Mouse (Mus musculus): ENCODE measurements around the gene Nol4l. TPM values are rescaled to one million over a fixed set of nuclear protein-coding genes. Genes with fewer than 3 reads are reported as not detected.
A peak's percentile ranks its signal among the peaks of the same experiment; 100 is the strongest.

The Nol4l gene
- total RNA-seq, 2 experiments from 2014 or later: 6.2 to 6.4 TPM

DNA sequence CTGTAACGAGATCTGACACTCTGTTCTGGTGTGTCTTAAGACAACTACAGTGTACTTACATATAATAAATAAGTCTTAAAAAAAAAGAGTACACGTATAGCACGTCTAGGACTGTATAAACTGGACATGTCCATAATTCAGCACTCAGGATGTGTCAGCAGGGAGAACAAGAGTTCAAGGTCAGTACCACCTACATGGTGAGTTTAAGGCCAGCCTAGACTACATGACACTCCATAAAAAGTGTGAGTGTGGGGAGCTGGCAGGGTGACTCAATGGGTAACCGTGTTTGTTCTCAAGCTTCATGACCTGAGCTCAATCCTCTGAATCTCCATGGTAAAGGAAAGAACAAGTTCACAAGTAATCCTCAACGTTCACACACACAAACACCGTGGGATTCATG lies 81.3 kb downstream of the Nol4l start:
- intact Hi-C loops (cut with DNase I): no loop called here
- no peak for DNase-seq

DNA sequence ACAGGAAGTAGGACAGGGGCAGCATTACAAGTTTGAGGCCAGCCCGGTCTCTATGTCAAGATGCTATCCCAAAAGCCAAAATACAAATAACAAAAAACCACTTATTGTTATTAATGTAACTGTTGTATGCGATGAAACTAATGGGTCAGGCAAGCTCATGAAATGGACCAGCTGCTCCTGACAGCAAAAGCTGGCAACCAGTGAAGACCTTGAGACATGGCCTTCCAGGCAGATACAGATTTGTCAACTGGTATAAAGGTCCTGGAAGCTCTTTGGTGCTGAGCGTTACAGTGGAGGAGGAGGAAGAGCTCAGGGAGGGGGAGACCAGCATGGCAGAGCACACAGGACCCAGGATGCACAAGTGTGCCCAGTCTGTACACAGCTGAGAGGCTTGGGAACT lies 82.1 kb downstream of the Nol4l start:
- no peak for DNase-seq
- intact Hi-C loops (cut with DNase I): no loop called here

DNA sequence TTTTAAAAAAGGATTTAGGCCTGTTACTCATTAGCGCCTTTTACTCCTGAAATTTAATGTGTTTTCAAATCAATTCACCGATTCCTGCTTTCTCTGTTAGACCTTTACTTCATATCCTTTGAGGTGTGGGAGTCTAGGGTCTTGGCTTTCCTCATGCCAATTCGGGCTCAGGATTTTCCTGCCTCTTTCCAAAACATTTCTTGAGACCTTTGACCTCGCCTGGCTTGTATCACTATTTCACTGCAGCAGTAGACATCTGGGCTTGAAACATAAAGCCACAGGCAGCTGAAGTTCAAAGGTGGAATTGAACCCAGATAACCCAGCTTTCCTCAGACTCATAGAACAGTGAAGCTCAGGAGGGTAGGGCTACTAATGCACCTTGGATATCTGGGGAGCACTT lies 83.3 kb downstream of the Nol4l start:
- DNase-seq: no peak
- intact Hi-C loops (cut with DNase I): no loop called here

DNA sequence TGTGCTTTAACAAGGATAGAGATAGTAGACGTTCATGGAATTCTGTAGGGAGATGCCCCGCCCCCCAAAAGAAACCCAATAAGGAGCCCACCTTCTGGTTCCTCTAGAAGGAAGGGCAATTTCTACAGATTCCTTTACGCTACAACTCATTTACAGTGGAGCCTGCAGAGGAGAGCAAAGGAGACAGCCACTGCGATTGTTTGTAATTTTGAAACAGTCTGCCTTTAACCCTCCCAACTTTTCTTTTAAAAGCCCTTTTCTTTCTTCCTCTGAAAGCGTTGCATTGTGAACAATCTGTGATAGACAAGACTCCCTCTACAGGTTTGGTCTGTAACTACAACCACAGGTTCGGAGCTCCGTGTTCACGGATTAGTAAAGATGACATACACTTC lies 83.8 kb downstream of the Nol4l start:
- intact Hi-C loops (cut with DNase I): no loop called here
- DNase-seq: peak; percentile 25 to 66

DNA sequence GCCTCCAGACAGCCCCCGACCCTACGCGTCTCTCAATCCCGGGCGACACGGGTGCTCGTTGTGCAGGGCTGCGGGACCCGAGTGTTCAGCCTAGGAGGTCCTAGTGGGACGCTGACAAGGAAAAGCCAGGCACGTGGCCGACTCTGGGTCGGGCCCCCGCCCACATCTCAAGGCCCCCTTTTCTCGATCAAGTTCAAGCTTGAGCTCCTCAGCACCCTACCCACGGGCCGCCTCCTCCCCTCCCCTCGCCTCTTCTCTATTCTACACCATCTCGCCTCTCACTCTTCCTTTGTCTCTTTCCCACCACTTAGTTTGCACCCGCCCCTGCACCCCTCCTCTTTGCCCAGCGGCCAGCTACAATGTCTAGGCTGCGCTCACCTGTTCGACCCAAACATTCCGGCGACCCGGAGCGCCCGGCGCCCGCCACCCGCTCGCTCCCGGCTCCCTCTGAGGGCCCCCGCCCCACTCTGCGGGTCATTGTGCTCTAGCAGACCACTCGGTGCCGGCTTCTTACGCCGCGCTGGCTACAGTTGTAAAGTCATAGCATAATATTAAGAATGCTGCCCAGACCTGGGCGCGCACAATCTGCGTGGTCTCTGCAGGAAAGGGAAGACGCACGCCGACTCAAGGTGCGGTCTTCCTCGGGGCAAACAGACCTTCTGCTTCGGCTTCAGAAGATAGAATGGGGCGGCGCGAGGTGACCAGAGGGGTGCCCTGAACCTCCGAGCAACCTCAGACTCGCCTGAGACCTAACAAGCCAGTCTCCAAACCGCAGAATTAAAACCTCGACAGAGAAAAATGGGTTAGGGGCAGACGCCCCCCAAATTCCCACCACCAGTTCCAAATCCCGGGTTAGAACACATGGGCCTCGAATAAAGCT lies 84.4 kb downstream of the Nol4l start:
- intact Hi-C loops (cut with DNase I): no loop called here
- DNase-seq: peak; percentile 25 to 29

DNA sequence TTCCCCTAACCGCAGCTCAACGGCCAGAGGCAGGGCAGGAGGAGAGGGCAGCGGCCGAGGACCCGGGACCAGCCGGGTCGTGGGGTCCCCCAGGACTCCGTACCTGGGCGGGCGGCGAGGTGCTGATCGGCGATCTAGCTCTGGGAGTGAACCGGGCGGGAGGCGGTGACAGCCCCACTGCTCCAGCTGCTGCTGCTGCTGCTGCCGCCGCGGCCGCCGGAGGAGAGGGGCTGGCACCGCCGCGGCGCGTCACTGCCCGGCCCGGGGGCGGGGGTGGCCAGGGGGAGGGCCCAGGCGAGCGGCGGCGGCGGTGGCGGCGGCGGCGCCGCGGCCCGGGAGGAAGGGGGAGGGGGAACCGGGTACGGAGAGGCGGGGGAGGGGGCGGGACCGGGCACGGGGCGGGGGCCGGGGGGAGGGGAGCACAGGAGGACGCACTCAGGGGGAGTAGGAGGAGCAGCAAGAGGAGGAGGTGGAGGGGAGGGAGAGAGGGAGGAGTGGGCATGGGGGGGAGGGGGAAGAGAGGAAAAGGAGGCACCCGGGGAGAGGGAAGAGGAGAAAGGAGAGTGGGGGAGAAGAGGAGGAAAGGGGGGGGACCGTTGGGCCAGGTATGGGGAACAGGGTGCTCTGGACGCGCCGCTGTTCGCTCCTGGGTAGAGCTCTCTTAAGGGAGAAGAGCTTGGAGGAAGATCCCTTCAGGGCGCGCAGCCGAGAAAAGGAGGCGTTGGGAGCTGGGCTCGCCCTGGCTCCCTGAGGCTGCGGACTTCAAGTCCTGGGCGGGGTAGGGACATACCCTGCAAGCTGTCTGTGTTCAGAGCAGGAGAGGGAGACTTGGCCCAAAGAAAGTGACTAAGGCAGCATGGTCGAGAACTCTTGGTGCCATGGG lies 85.3 kb downstream of the Nol4l start:
- intact Hi-C loops (cut with DNase I): loop anchor here (5.0 kb wide), 1 partner anchor 97 kb away; the partner anchor contains the start of gene Asxl1
- peak; percentile 77 to 84 for DNase-seq

DNA sequence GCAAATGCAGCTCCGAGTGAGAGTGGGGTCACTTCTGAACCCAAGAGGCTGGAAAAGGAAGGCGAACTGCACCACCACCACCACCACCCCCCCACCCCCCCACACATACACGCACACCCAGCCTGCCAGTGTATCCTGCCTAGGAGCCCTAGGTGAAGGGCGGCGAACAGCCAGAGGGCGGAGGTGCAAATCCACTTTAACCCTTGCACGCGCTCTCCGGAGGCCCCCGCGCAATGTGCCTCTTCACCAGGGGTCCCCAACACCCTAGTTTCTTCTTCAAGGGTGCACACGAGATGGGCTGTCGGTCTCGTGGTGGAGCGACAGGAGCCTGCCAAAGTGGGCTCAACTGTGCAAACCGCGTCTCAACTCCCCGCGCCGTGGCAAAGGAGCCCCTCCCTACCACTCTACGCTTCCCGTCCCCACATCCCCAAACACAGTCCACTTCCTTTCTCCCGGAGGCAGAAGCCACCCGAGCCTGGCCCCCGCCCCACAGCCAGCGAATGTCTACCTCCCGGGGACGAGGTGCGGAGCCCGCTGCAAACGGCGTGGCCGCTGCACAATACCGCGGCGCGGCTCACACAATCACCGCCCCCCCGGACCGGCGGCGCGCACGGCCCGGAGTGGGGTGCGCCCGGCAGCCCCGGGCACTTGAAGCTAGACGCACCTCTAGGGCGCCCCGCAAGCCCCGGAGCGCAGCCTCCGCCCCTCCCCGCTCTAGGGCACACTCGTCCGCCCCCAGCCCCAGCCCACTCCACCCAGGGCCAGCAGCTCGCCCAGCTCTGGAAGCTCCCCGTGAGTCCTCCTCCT lies 86.1 kb downstream of the Nol4l start:
- intact Hi-C loops (cut with DNase I): loop anchor here (5.0 kb wide), 1 partner anchor 96 kb away; the partner anchor contains the start of gene Asxl1
- peak; percentile 54 to 55 for DNase-seq

DNA sequence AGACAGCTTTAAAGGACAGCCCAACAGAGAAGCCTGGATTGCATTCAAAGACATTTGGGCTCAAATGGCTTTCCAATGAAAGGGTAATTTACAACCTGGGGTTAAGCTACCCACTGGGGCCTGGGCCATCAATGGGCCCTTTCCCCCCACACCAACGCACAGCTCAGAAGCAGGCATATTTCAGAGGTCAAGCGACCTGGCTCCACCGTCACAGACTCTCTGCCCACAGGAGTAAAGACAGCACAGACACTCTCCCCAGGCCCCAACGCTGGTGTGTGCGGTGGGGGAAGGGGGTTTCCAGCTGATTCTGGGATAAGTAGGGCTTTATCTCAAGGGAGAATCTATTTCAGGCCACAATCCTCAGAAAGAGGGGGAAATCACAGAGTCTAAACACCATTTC lies 87.1 kb downstream of the Nol4l start:
- intact Hi-C loops (cut with DNase I): loop anchor here (5.0 kb wide), 1 partner anchor 95 kb away; the partner anchor contains the start of gene Asxl1
- no peak for DNase-seq

DNA sequence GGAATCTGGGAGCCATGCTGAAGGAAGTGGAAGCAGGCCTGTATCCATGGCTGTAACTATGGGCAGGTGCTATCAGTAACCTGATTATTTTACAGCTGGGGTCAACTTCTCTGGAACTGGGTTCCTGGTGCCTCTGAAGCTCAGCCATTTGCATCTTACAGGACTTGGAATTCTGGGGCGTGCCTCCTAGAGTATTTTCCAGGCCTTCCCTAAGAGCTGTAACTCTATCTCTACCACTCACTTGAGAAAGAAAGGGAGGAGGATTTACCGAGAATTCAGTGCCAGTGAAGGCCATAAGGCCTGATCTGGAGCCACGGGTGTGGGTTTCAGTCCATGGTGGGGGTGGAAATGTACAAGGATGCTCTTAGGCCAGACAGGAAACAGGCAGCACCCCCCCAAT lies 88.5 kb downstream of the Nol4l start:
- DNase-seq: no peak
- intact Hi-C loops (cut with DNase I): loop anchor here (5.0 kb wide), 1 partner anchor 94 kb away; the partner anchor contains the start of gene Asxl1

DNA sequence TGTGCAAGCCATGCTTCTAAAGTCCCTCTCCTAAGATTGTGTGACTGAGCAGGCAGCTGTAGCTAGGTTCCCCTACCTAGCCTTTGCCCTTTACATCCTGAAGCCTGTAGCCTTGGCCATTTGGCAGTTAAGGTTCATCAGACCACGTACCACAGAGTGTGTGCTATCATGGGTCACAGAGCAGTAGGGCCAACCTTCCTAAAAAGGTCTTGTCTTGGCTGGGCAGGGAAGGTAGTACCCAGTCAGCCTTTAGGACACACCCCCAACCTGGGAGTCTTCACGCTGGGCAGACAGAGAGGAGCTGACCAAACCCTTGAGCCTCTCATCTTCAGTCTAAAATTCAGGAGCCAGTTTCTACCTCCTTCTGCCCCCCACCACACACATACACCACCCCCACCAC lies 89.0 kb downstream of the Nol4l start:
- DNase-seq: no peak
- intact Hi-C loops (cut with DNase I): loop anchor here (5.0 kb wide), 1 partner anchor 93 kb away; the partner anchor contains the start of gene Asxl1

DNA sequence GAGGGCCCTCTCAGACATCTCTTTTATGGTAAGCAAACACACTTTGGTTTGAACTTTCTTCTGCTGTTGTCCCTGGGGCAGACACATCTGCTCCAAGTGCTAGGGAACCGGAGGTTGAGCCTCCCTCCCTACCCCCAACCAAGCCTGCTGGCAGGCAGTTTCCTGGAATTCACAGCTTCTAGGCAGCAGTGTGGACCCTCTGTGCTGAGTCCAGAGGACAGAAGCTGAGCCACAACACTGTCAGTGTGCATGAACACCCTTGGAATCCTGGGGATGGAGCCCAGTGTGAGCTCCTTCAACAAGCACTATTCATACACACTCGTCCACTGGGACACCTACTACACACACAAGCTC lies 92.5 kb downstream of the Nol4l start:
- intact Hi-C loops (cut with DNase I): no loop called here

DNA sequence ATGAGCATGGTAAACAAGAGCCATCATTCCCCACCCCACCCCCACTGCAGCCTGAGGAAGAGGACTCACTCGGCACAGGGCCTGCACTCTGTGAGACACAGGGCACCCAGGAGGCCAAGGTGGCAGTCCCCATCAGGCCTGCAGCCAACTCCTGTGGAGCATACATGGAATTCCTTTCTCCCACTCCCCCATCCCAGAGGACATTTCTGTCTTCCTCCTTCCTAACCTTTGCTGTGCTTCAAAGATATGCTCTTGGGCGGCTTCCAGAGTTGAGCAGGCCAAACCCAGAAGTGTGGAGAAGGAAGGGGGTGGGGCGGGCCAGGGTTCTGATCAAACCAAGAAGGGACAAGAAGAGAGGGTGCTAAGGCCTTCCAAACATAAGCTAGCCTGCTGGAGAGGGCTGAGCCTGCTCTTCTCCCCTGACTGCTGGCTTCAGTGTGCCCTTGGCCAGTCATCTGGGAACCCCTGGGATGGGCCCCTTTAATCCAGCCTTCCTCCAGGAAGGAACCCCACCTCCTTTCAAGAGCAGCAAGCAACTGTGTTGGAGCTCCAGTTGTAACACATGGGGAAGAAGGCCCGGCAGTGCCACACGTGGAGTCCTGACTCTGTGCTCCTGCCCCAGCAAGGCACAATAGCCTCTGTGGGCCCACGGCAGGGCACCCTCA lies 93.0 kb downstream of the Nol4l start:
- intact Hi-C loops (cut with DNase I): no loop called here
- DNase-seq: peak; percentile 53 to 72

More for the DNA sequence above, 92.5 kb downstream of the Nol4l start:
- peak in 1 of 2 experiments; percentile 15 for DNase-seq

DNA sequence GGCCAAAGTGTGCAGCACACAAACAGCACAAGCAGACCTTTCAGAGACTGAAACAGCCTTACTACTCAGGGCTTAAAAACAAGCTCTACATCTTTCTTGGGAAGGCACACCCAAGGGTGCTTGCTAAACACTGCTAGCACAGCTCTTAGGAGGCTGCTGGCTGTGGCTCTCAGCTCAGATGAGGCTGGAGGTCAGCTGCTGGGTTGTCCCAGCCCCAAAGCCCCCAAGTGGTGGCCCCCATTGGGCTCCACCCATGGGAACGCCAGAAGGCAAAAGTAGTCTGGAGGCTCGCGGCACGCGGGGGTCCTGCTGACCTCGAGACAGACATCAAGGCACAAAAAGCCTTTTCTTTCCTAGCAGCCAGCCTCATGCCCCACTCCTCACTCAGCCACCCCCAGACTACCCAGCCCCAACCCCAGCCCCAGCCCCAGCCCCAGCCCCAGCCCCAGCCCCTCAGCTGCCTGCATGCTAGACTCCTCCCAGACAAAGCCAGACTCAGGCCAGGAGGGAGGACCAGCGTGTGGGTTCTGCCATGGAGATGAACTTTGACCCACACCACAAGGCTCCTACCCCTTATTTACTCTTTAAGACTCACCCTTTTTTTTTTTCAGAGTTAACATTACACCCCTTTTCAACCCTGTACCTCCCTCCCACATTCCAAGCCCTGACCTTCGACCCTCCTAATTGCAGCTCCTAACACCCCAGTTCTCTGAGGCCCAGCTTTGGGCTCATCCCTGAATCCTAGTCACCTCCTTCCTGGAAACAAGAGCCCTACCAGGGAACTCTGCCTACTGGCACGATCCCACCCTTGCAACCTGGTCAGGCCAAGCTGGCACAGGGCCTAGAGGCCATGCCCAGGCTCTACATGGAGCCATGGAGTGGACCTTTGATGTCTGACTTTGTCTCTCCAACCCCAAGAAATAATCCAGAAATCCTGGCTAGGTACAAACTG lies 94.6 kb downstream of the Nol4l start:
- intact Hi-C loops (cut with DNase I): no loop called here
- peak; percentile 25 to 61 for DNase-seq

DNA sequence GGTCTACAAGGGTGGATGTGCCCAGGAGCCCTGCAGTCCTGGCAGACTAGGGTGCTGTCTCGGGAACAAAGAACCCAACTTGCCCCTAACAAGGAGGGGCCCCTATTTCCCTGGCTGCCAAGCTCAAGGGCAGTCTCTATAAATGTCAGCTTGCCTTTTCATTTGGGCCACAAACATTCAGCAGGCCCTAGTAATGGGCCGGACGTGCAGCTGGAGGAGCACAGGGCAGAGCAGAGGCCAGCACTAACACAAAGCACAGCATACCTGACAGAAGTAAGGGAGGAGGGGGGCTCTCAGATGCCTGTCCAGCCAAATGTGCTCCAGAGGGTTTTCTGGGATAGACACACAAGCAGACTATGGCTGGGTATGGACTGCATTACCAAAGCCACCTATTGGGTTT lies 95.9 kb downstream of the Nol4l start:
- DNase-seq: no peak
- intact Hi-C loops (cut with DNase I): no loop called here

DNA sequence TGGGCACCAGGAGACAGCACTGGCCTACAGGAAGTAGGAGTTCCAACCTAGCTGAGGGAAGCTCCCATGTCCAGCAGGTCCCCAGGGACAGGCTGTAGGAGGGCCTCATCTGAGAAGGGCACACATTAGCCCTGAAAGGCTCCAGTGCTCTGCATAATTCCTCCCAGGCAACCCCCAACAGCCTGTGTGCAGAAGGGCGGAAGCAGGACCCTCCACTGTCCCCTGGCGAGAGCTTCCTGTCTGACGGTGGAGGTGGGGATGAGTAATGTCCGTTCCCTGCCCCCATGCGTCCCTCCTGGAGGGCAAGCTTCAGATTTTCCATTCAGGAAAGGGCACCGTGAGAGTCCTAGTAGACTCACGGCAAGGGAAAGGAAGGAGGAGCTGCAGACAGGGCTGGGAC lies 97.3 kb downstream of the Nol4l start:
- intact Hi-C loops (cut with DNase I): no loop called here
- no peak for DNase-seq

DNA sequence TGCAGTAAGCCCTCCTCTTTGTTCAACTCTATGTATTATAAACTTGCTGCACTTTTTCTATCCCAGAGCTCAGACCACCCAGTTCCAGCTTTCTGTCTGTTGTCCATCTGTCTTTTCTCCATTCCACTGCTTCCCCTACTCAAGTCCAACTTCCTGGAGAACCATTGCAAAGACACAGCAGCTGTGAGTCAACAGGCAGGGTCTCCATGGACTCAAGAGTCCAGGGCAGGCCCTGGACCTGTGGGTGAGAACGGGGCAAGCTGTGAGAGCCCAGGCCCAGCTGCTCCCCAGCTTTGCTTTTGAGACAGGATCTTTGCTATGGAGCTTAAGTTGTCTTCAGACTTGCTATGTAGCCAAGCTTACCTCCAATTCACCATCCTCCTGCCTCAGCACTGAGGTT lies 99.2 kb downstream of the Nol4l start:
- intact Hi-C loops (cut with DNase I): no loop called here
- DNase-seq: no peak

DNA sequence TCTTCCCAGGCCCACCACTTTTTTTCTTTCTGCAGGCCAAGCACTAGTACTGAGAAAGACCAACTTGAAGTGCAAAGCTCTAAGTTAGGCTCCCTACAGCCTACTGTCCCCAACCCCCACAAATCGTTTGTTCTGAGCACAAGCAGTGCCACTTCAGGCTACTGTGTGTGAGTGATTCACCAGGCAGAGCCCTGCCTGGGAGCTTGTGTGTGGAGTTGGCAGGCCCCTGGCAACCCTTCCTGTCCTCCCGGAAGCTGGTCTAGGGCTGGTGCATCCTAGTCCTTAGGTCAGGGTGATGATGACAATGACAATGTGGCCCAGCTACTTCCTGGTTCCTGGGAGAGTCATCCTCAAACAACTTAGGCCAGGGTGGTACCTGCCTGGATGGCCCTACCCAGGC lies 101.3 kb downstream of the Nol4l start:
- DNase-seq: no peak
- intact Hi-C loops (cut with DNase I): no loop called here

DNA sequence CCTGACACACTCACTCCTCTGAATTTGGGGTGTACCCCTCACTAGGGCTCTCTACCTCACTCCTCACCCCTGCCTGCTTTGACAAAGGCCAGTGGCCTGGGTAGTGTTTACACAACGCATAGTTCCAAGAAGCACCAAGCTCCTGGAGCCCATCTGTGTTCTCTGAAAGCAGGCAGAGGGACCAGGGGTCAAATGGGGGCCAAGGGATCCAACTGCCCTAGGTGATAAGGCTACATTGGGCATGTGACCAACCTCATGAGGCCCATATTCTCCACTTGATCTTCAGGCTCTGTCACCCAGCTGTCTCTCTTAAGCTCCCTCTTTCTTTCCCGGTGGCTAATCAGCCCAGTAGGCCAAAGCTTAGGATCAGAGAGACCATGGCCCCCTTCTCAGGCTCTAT lies 102.8 kb downstream of the Nol4l start:
- intact Hi-C loops (cut with DNase I): no loop called here
- no peak for DNase-seq
